ENCODE assay signal across 25 mouse cellular contexts in the genomic region with DNA sequence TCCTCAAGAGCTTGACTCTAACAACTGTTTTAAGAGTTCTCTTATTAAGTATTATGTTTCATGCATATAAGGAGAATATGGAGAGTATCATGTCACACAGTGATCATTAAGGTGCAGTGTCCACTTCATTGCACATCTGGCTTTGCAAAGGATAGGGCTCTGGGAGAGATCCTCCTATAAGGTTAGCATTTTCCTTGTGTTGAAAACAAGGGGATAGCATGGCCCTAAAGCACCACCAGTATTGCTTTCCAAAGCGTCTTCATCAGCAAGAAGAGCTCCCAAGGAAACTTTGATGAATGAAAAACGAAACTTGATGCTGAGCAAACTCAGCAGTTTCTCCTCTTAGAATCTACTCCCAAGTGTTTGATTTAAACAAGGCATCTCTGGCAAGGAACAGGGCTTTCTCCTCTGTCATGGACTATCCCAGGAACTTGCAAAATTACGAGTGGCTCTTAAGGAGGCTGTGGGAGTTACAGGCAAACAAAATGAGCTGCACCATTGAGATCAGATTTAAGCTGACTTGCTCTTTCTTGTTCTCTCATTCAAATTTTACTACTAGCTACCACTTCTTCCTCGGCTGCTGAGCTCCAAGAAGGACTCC.
"Had no signal": no experiment of that assay in that cellular context is flagged by ENCODE, and none has a peak within 500 bp of the region (broad histone marks: within the 10 kb centered on the region; RNA-seq: fewer than 3 reads in every experiment).

No protein-coding gene starts in this region.

- H3K27me3 ChIP-seq: forebrain, embryonic 15.5 days; heart, embryonic 13.5 days; heart, embryonic 15.5 days; hindbrain, embryonic 13.5 days; hindbrain, embryonic 15.5 days; limb, embryonic 12.5 days; limb, embryonic 15.5 days; liver, embryonic 12.5 days had no signal

- H3K9me3 ChIP-seq: forebrain, embryonic 15.5 days; heart, embryonic 13.5 days; heart, embryonic 15.5 days; hindbrain, embryonic 13.5 days; hindbrain, embryonic 15.5 days; limb, embryonic 15.5 days; liver, embryonic 12.5 days had no signal

- DNase-seq: forebrain, postnatal 0 days; gastrocnemius, postnatal 14 days; gastrocnemius, postnatal 36 days; heart, adult 11 months; heart, adult 2 months; heart, postnatal 14 days; heart, postnatal 36 days; kidney, adult 2 months; kidney, postnatal 14 days; kidney, postnatal 36 days; layer of hippocampus, adult 9-11 months; layer of hippocampus, postnatal 36 days; left cerebral cortex, postnatal 4 days had no signal

- H3K27ac ChIP-seq: forebrain, embryonic 15.5 days; heart, adult 2 months; heart, embryonic 13.5 days; heart, embryonic 15.5 days; hindbrain, embryonic 13.5 days; hindbrain, embryonic 15.5 days; hindbrain, postnatal 0 days; limb, embryonic 12.5 days; limb, embryonic 15.5 days; liver, embryonic 12.5 days; liver, embryonic 14.5 days had no signal

- H3K4me1 ChIP-seq: forebrain, embryonic 15.5 days; heart, embryonic 13.5 days; heart, embryonic 15.5 days; hindbrain, embryonic 13.5 days; hindbrain, embryonic 15.5 days; limb, embryonic 12.5 days; limb, embryonic 15.5 days; liver, embryonic 12.5 days had no signal

- ATAC-seq: forebrain, embryonic 15.5 days; forebrain, postnatal 0 days; hindbrain, postnatal 0 days; intestine, embryonic 16.5 days; liver, embryonic 12.5 days had no signal

- H3K36me3 ChIP-seq: forebrain, embryonic 15.5 days; heart, embryonic 13.5 days; heart, embryonic 15.5 days; hindbrain, embryonic 13.5 days; hindbrain, embryonic 15.5 days; limb, embryonic 12.5 days; limb, embryonic 15.5 days; liver, embryonic 12.5 days had no signal

- H3K4me2 ChIP-seq: forebrain, embryonic 15.5 days; heart, embryonic 11.5 days; heart, embryonic 13.5 days; heart, embryonic 15.5 days; hindbrain, embryonic 13.5 days; hindbrain, embryonic 15.5 days; limb, embryonic 12.5 days; limb, embryonic 15.5 days; liver, embryonic 12.5 days had no signal

- H3K4me3 ChIP-seq: forebrain, embryonic 15.5 days; heart, adult 2 months; heart, embryonic 13.5 days; heart, embryonic 15.5 days; hindbrain, embryonic 13.5 days; hindbrain, embryonic 15.5 days; limb, embryonic 12.5 days; limb, embryonic 15.5 days; liver, embryonic 12.5 days had no signal

- H3K9ac ChIP-seq: forebrain, embryonic 15.5 days; forebrain, postnatal 0 days; heart, embryonic 13.5 days; heart, embryonic 15.5 days; hindbrain, embryonic 13.5 days; hindbrain, embryonic 15.5 days; limb, embryonic 12.5 days; limb, embryonic 15.5 days; liver, embryonic 12.5 days; liver, embryonic 14.5 days had no signal
